Mouse (Mus musculus) megakaryocyte, embryonic 14.5 days (primary cell): ENCODE measurements at regions not wholly inside any gene's neighbourhood (a gene's known extent, or its start where the extent isn't known, plus 50 kb on each side); places are given as distances from the start of the nearest gene placed in this dataset.
A peak's percentile ranks its signal among the peaks of the same experiment; 100 is the strongest.

Source experiments
- H3K27me3 ChIP-seq: replicated peaks from 2 replicates; pipeline ENCODE3; 2012; ENCODE audit warnings: inconsistent platforms
- H3K36me3 ChIP-seq: replicated peaks from 2 replicates; pipeline ENCODE3; 2012; ENCODE audit warnings: low read length, inconsistent platforms, mixed read lengths
- H3K4me1 ChIP-seq: 2 replicates; pipeline ENCODE4 v1.6.1; 2012; ENCODE audit warnings: inconsistent platforms
- H3K4me3 ChIP-seq: replicated peaks from 2 replicates; pipeline ENCODE3; 2012; ENCODE audit warnings: moderate library complexity, mild to moderate bottlenecking, inconsistent platforms
- H3K9me3 ChIP-seq: 2 replicates; pipeline ENCODE4 v1.6.1; 2012; ENCODE audit warnings: inconsistent platforms
- FLI1 ChIP-seq: IDR thresholded peaks from 2 replicates; pipeline ENCODE4 v1.6.1; 2012; ENCODE audit warnings: low read length, inconsistent platforms, mixed read lengths
- GATA1 ChIP-seq: IDR thresholded peaks from 3 replicates; pipeline ENCODE4 v1.6.1; 2012; ENCODE audit warnings: mixed read lengths, low read length, inconsistent platforms, borderline replicate concordance

DNA sequence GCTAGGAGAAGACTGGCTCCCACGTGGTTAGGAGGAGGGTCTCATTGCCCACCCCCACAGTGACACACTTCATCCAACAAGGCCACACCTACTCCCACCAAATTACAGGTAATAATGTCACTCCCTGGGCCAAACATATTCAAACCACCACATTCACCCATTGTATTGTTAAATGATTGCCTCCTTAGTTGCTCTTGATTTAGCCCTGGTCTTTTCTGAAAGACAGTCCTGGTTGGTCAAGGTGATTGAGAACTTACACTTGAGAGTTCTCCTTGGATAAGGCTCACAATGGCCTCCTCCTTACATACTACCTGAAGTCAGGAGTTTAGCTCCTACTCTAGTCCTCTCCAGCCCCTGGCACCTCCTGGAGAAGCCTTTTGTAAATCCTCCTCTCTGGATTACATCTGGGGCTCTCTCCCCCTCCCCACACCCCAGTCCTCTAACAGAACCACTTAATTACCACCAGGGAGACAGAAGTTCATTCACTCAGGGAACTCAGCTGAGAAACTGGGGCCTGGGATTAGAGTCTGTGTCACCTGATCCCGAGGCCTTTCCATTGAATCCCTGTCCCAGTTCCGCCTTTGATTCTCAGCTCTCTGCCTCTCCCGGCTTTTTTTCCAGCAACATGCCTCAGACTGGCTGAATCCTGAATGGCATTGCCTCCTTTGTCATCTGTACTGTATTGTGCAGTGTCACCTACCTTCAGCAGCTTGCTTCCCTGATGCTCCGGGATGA, 122.3 kb upstream of the Tle3 start:
- no peak for TF ChIP-seq GATA1
- TF ChIP-seq FLI1 = no peak
- H3K27me3 ChIP-seq = peaks cover 29% of the 10 kb centered on the region
- peaks cover 27% of the 10 kb centered on the region for H3K4me1 ChIP-seq
- H3K36me3 ChIP-seq = peaks cover 3% of the 10 kb centered on the region
- no peak overlapping the region for H3K4me3 ChIP-seq
- peaks cover 38% of the 10 kb centered on the region for H3K9me3 ChIP-seq

DNA sequence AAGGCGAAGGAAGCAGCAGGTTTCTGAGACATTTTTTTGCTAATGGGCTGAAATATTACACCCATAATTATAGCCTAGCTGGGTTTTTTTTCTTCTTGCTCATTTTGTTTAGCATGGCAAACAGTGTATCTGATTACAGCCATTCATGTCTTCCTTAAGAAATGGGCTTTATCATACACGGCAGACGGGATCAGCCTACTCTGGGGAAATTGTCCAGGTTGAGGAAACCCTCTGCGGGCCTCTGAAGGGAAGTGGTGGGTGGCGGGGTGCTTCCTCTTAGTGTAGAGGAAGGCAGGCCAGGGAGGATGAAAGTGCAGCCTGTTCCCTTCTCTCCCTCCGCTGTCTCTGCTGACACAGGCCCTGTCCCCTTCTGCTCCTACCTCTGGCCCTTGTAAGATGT, 120.6 kb upstream of the Tle3 start:
- Histone ChIP-seq H3K36me3 (peaks cover 3% of the 10 kb centered on the region), H3K4me1 (peaks cover 27% of the 10 kb centered on the region), H3K4me3 (peak overlapping the region; percentile 79), H3K9me3 (peaks cover 39% of the 10 kb centered on the region), H3K27me3 (peaks cover 41% of the 10 kb centered on the region)
- TF ChIP-seq GATA1 = no peak
- no peak for TF ChIP-seq FLI1

DNA sequence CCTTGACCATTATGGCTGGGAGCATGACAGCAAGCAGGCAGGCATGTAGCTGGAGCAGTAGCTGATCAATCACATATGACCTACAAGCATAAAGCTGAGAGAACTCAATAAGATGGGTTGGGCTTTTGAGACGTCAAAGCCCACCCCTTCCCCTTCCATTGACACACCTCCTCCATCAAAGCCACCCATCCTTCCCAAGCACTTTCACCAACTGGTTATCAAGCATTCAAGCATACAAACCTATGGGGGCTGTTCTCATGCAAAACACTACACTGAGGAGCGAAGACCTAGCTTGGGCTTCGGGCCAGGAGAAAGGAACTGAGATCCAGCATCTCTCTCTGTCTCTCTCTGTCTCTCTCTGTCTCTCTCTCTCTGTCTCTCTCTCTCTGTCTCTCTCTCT, 118.4 kb upstream of the Tle3 start:
- TF ChIP-seq GATA1 (no peak), FLI1 (no peak)
- H3K9me3 ChIP-seq = peaks cover 35% of the 10 kb centered on the region
- no peak overlapping the region for H3K4me3 ChIP-seq
- H3K4me1 ChIP-seq = peaks cover 26% of the 10 kb centered on the region
- H3K36me3 ChIP-seq = peaks cover 3% of the 10 kb centered on the region
- H3K27me3 ChIP-seq = peaks cover 55% of the 10 kb centered on the region

DNA sequence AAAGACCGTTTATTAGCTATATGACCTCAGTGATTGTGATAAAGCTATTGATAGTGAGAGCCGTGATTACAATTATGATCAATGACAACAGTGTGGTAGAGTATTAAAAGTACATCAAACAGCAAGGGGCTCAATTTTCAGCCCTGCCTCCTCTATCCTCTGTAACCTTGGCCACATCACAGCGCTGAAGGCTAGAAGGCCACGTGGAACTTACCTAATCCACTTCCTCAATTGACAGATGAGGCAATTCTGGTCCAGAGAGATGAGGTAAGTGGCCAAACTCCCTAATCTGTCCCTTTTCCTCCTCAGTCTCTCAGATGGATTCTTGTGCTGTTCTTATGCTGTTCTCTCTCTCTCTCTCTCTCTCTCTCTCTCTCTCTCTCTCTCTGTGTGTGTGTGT, 114.7 kb upstream of the Tle3 start:
- Histone ChIP-seq H3K4me1 (peaks cover 27% of the 10 kb centered on the region), H3K9me3 (peaks cover 19% of the 10 kb centered on the region), H3K36me3 (no peaks in the 10 kb centered on the region), H3K27me3 (peaks cover 81% of the 10 kb centered on the region), H3K4me3 (no peak overlapping the region)
- TF ChIP-seq FLI1 (no peak), GATA1 (no peak)

GRCm38 (mm10) chr9:61258100-61258499, 114.1 kb upstream of the Tle3 start:
- Histone ChIP-seq H3K27me3 (peaks cover 81% of the 10 kb centered on the region), H3K4me1 (peaks cover 21% of the 10 kb centered on the region), H3K4me3 (no peak overlapping the region), H3K36me3 (no peaks in the 10 kb centered on the region), H3K9me3 (peaks cover 19% of the 10 kb centered on the region)
- no peak for TF ChIP-seq FLI1
- no peak for TF ChIP-seq GATA1

- no peaks in the 10 kb centered on the region for H3K36me3 ChIP-seq
- no peak overlapping the region for H3K4me3 ChIP-seq
- peaks cover 21% of the 10 kb centered on the region for H3K9me3 ChIP-seq
- peaks cover 21% of the 10 kb centered on the region for H3K4me1 ChIP-seq
- no peak for TF ChIP-seq FLI1
- TF ChIP-seq GATA1 = no peak
- peaks cover 86% of the 10 kb centered on the region for H3K27me3 ChIP-seq
These were observed 112.6 kb upstream of the Tle3 start for GRCm38 (mm10) chr9:61259421-61260174.

GRCm38 (mm10) chr9:61261263-61261662, 110.9 kb upstream of the Tle3 start:
- Histone ChIP-seq H3K9me3 (peaks cover 22% of the 10 kb centered on the region), H3K4me3 (no peak overlapping the region), H3K27me3 (peaks cover 84% of the 10 kb centered on the region), H3K4me1 (peaks cover 21% of the 10 kb centered on the region), H3K36me3 (no peaks in the 10 kb centered on the region)
- TF ChIP-seq FLI1 (no peak), GATA1 (no peak)

GRCm38 (mm10) chr9:61261739-61262333, 110.3 kb upstream of the Tle3 start:
- no peaks in the 10 kb centered on the region for H3K36me3 ChIP-seq
- no peak for TF ChIP-seq FLI1
- no peak for TF ChIP-seq GATA1
- no peak overlapping the region for H3K4me3 ChIP-seq
- H3K27me3 ChIP-seq = peaks cover 84% of the 10 kb centered on the region
- H3K4me1 ChIP-seq = peaks cover 21% of the 10 kb centered on the region
- H3K9me3 ChIP-seq = peaks cover 22% of the 10 kb centered on the region

DNA sequence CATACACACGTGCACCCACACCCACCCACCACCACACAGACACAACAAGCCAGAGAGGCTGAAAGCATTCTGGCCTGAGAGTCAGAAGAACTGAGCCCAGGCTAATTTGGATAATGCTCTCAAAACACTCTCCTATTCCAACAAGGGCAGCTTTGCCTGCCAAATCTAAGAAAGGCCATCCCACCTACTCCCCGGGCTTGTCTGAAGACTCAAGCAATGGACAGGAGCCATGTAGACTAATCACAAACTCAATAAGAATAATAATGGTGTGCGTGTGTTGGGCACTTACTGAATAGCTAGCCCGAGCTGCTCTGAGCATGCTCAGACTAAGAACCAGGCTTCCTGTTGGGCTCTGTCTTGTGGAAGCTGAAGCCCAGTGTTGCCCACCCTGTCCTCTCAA, 108.8 kb upstream of the Tle3 start:
- H3K9me3 ChIP-seq = peaks cover 22% of the 10 kb centered on the region
- H3K27me3 ChIP-seq = peaks cover 86% of the 10 kb centered on the region
- TF ChIP-seq GATA1 = no peak
- TF ChIP-seq FLI1 = no peak
- no peaks in the 10 kb centered on the region for H3K36me3 ChIP-seq
- H3K4me3 ChIP-seq = no peak overlapping the region
- H3K4me1 ChIP-seq = peaks cover 21% of the 10 kb centered on the region

GRCm38 (mm10) chr9:61265466-61265865, 106.7 kb upstream of the Tle3 start:
- peaks cover 84% of the 10 kb centered on the region for H3K27me3 ChIP-seq
- peaks cover 22% of the 10 kb centered on the region for H3K9me3 ChIP-seq
- no peaks in the 10 kb centered on the region for H3K36me3 ChIP-seq
- TF ChIP-seq FLI1 = no peak
- no peak for TF ChIP-seq GATA1
- H3K4me1 ChIP-seq = peaks cover 7% of the 10 kb centered on the region
- no peak overlapping the region for H3K4me3 ChIP-seq
